Mouse (Mus musculus) monocyte, adult 5-6 weeks (primary cell): ENCODE data around the gene Slc25a21. TPM values are rescaled to one million over a fixed set of nuclear protein-coding genes. Genes with fewer than 3 reads are reported as not detected.

Source experiments
- ATAC-seq: fragments of 153-309, 156-312 bp; replicated peaks from 2 replicates; pipeline ENCODE4 v1.8.0; 2017; ENCODE audit warnings: mild to moderate bottlenecking; ENCODE audit not compliant: low TSS enrichment, insufficient number of reproducible peaks, severe bottlenecking, poor library complexity, low FRiP score
- total RNA-seq: library from RNA; stranded (forward); fragments of 200-1000, 200-491, 200-594 nt; gene quantifications from 3 replicates; pipeline ENCODE4 v1.2.3, GENCODE M21; 2017

Slc25a21 gene
- total RNA-seq, 1 experiment from 2014 or later: not detected

GRCm38 (mm10) chr12:56699915-56700900 is 497.1 kb downstream of the Slc25a21 start:
- no peak for ATAC-seq

- no peak for ATAC-seq
Measured at GRCm38 (mm10) chr12:56699351-56699750, 497.9 kb downstream of the Slc25a21 start.

GRCm38 (mm10) chr12:56698191-56698980 is 498.9 kb downstream of the Slc25a21 start:
- ATAC-seq: no peak

GRCm38 (mm10) chr12:56697785-56698184 is 499.5 kb downstream of the Slc25a21 start:
- ATAC-seq: no peak

- ATAC-seq: no peak
Measured at GRCm38 (mm10) chr12:56697011-56697740, 500.1 kb downstream of the Slc25a21 start.

GRCm38 (mm10) chr12:56696174-56697010 is 500.9 kb downstream of the Slc25a21 start:
- ATAC-seq: no peak

- ATAC-seq: no peak
Measured at GRCm38 (mm10) chr12:56695358-56696173, 501.7 kb downstream of the Slc25a21 start.

GRCm38 (mm10) chr12:56694936-56695335 is 502.3 kb downstream of the Slc25a21 start:
- no peak for ATAC-seq

GRCm38 (mm10) chr12:56694361-56694760 is 502.9 kb downstream of the Slc25a21 start:
- no peak for ATAC-seq

- no peak for ATAC-seq
Measured at GRCm38 (mm10) chr12:56693411-56694098, 503.7 kb downstream of the Slc25a21 start.

- ATAC-seq: no peak
Measured at GRCm38 (mm10) chr12:56692536-56692935, 504.7 kb downstream of the Slc25a21 start.

- no peak for ATAC-seq
Measured at GRCm38 (mm10) chr12:56691427-56692079, 505.7 kb downstream of the Slc25a21 start, which contains the start of gene Pax9. TSS of gene Pax9 (plus strand) at chr12:56691767.

GRCm38 (mm10) chr12:56691001-56691400 is 506.3 kb downstream of the Slc25a21 start:
- no peak for ATAC-seq

- ATAC-seq: no peak
Measured at GRCm38 (mm10) chr12:56690366-56690765, 506.9 kb downstream of the Slc25a21 start.

GRCm38 (mm10) chr12:56689736-56690135 is 507.5 kb downstream of the Slc25a21 start:
- no peak for ATAC-seq

- ATAC-seq: no peak
Measured at GRCm38 (mm10) chr12:56689331-56689730, 507.9 kb downstream of the Slc25a21 start.
